Mouse (Mus musculus) heart, embryonic 14.5 days (tissue): ENCODE results near the gene Umad1. TPM values are rescaled to one million over a fixed set of nuclear protein-coding genes. Genes with fewer than 3 reads are reported as not detected.

ENCODE experiments used
- ATAC-seq: fragments of 200-750 bp; cut with Nextera tagmentation; 2 replicates; pipeline ENCODE4 v1.8.0; 2017; ENCODE audit warnings: low read depth, moderate TSS enrichment; ENCODE audit not compliant: insufficient number of reproducible peaks, insufficient read depth, low FRiP score
- H3K27ac ChIP-seq, 2 experiments: fragments of 200-500 bp in 1 of 2; fragments of 300-500 bp in 1 of 2; sonication (generic) in 1 of 2; replicated peaks in 1 of 2; 2 replicates each; pipeline ENCODE4 v1.5.1; 2012 to 2014; ENCODE audit warnings: low read depth in 2 of 2, low read length in 2 of 2, control low read depth in 1 of 2, mild to moderate bottlenecking in 1 of 2, mixed read lengths in 1 of 2; ENCODE audit not compliant: control insufficient read depth in 1 of 2, insufficient read depth in 1 of 2
- H3K27me3 ChIP-seq: fragments of 300-500 bp; sonication (generic); 2 replicates; pipeline ENCODE4 v1.6.1; 2014; ENCODE audit warnings: mild to moderate bottlenecking, low read length, control low read depth; ENCODE audit not compliant: control insufficient read depth, insufficient read depth
- H3K36me3 ChIP-seq: fragments of 300-500 bp; sonication (generic); 2 replicates; pipeline ENCODE4 v1.6.1; 2014; ENCODE audit warnings: mild to moderate bottlenecking, control low read depth, low read length, mixed read lengths; ENCODE audit not compliant: control insufficient read depth, insufficient read depth
- H3K4me1 ChIP-seq, 2 experiments: fragments of 200-500 bp in 1 of 2; fragments of 300-500 bp in 1 of 2; sonication (generic) in 1 of 2; 2 replicates each; pipeline ENCODE4 v1.6.1; 2012 to 2014; ENCODE audit warnings: low read length in 2 of 2, control low read depth in 1 of 2, mixed read lengths in 1 of 2; ENCODE audit not compliant: control insufficient read depth in 2 of 2, insufficient read depth in 2 of 2
- H3K4me2 ChIP-seq: fragments of 300-500 bp; sonication (generic); 2 replicates; pipeline ENCODE4 v1.6.1; 2014; ENCODE audit warnings: mild to moderate bottlenecking, low read length
- H3K4me3 ChIP-seq, 2 experiments: fragments of 200-500 bp in 1 of 2; fragments of 300-500 bp in 1 of 2; sonication (generic) in 1 of 2; 2 replicates each; pipeline ENCODE4 v1.5.1; 2012 to 2014; ENCODE audit warnings: low read length in 2 of 2, mild to moderate bottlenecking in 2 of 2, control low read depth in 1 of 2, low read depth in 1 of 2, moderate library complexity in 1 of 2; ENCODE audit not compliant: control insufficient read depth in 1 of 2, insufficient read depth in 1 of 2
- H3K9ac ChIP-seq: fragments of 300-500 bp; sonication (generic); 2 replicates; pipeline ENCODE4 v1.6.1; 2014; ENCODE audit warnings: mild to moderate bottlenecking, low read length
- H3K9me3 ChIP-seq: fragments of 300-500 bp; sonication (generic); 2 replicates; pipeline ENCODE4 v1.6.1; 2016; ENCODE audit warnings: low read length, control low read depth; ENCODE audit not compliant: control insufficient read depth
- WGBS: fragments of 180-500 bp; shearing (Covaris S2); extraction: QIAGEN DNeasy Blood & Tissue Kit; methylation state at CpG from one replicate; pipeline ENCODE4 v1.1.7; 2014; 5-methylcytosine and 5-hydroxymethylcytosine counted together
- polyA plus RNA-seq: library from polyadenylated mRNA; unstranded; fragments of >200 nt; fragmentation: Nextera tagmentation; extraction: Ambion mirVana; gene quantifications from 2 replicates; pipeline ENCODE4 v1.2.1, GENCODE M21; 2014

Umad1 gene
- polyA plus RNA-seq, 1 experiment from 2014 or later, result 26.3 TPM

- Histone ChIP-seq H3K4me2 (no peak overlapping the region), H3K4me3 (no peak overlapping the region), H3K9me3 (no peaks in the 10 kb centered on the region), H3K27ac (no peak overlapping the region), H3K27me3 (no peaks in the 10 kb centered on the region), H3K4me1 (no peaks in the 10 kb centered on the region), H3K36me3 (peaks cover 12% of the 10 kb centered on the region), H3K9ac (no peak overlapping the region)
- ATAC-seq, result no peak
- 90% methylated on average over 3 of the region's 3 CpGs for WGBS
These were observed 12.0 kb downstream of the Umad1 start for GRCm38 (mm10) chr6:8271047-8271446.

GRCm38 (mm10) chr6:8274387-8275054 lies 15.4 kb downstream of the Umad1 start:
- no peaks in the 10 kb centered on the region for H3K27me3 ChIP-seq
- 0 out of 2 replicates have a peak overlapping the region, but pooled peaks have one; percentile 29 for H3K4me2 ChIP-seq
- H3K36me3 ChIP-seq, result peaks cover 12% of the 10 kb centered on the region
- no peak overlapping the region for H3K27ac ChIP-seq
- WGBS, result 35% methylated on average over 6 of the region's 6 CpGs
- H3K9ac ChIP-seq, result no peak overlapping the region
- ATAC-seq, result no peak
- no peak overlapping the region for H3K4me3 ChIP-seq
- H3K4me1 ChIP-seq, result peaks cover 0 to 3% of the 10 kb centered on the region in 2 experiments; a peak in 2 of 4 replicates
- no peaks in the 10 kb centered on the region for H3K9me3 ChIP-seq

GRCm38 (mm10) chr6:8275098-8275497 lies 16.0 kb downstream of the Umad1 start:
- Histone ChIP-seq H3K9me3 (no peaks in the 10 kb centered on the region), H3K27me3 (no peaks in the 10 kb centered on the region), H3K9ac (no peak overlapping the region), H3K4me1 (peaks cover 0 to 3% of the 10 kb centered on the region in 2 experiments; a peak in 2 of 4 replicates), H3K27ac (no peak overlapping the region), H3K4me3 (no peak overlapping the region), H3K36me3 (peaks cover 12% of the 10 kb centered on the region), H3K4me2 (no peak overlapping the region)
- no peak for ATAC-seq
- 2% methylated on average over 1 of the region's 1 CpGs for WGBS

DNA sequence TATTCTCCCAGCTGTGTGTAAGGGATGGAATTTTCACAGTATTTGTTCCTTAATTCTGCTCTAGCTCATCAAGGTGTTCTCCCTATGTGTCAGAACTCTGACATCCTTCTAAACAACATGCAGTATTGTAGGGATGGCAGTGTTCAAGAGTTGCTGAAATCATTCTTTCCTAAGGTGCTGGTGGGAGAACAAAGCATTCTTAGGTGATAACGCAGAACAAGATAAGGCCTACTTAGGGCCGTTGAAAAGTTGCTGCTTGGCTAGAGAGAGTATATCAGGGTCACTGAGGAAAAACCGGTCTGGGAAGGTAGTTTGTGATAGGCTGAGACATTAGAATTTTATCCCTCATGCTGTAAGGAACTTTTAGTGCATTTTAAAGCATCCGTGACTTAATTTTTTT lies 17.3 kb downstream of the Umad1 start:
- Histone ChIP-seq H3K27ac (no peak overlapping the region), H3K4me3 (no peak overlapping the region), H3K9me3 (no peaks in the 10 kb centered on the region), H3K36me3 (peaks cover 3% of the 10 kb centered on the region), H3K4me1 (peaks cover 0 to 3% of the 10 kb centered on the region in 2 experiments; a peak in 2 of 4 replicates), H3K4me2 (no peak overlapping the region), H3K27me3 (no peaks in the 10 kb centered on the region), H3K9ac (no peak overlapping the region)
- ATAC-seq, result no peak
- 18% methylated on average over 4 of the region's 4 CpGs for WGBS

- no peak for ATAC-seq
- H3K27ac ChIP-seq, result no peak overlapping the region
- H3K27me3 ChIP-seq, result no peaks in the 10 kb centered on the region
- WGBS, result 79% methylated on average over 5 of the region's 5 CpGs
- no peak overlapping the region for H3K4me3 ChIP-seq
- no peak overlapping the region for H3K9ac ChIP-seq
- H3K36me3 ChIP-seq, result no peaks in the 10 kb centered on the region
- H3K9me3 ChIP-seq, result no peaks in the 10 kb centered on the region
- peaks cover 0 to 3% of the 10 kb centered on the region in 2 experiments; a peak in 2 of 4 replicates for H3K4me1 ChIP-seq
- H3K4me2 ChIP-seq, result no peak overlapping the region
These were observed 19.4 kb downstream of the Umad1 start for GRCm38 (mm10) chr6:8278426-8279002.

- H3K4me2 ChIP-seq, result no peak overlapping the region
- ATAC-seq, result no peak
- no peak overlapping the region for H3K27ac ChIP-seq
- no peak overlapping the region for H3K4me3 ChIP-seq
- H3K9ac ChIP-seq, result no peak overlapping the region
- no peaks in the 10 kb centered on the region for H3K4me1 ChIP-seq
- H3K9me3 ChIP-seq, result no peaks in the 10 kb centered on the region
- 73% methylated on average over 4 of the region's 4 CpGs for WGBS
- no peaks in the 10 kb centered on the region for H3K36me3 ChIP-seq
- no peaks in the 10 kb centered on the region for H3K27me3 ChIP-seq
These were observed 24.2 kb downstream of the Umad1 start for GRCm38 (mm10) chr6:8283255-8283654.

DNA sequence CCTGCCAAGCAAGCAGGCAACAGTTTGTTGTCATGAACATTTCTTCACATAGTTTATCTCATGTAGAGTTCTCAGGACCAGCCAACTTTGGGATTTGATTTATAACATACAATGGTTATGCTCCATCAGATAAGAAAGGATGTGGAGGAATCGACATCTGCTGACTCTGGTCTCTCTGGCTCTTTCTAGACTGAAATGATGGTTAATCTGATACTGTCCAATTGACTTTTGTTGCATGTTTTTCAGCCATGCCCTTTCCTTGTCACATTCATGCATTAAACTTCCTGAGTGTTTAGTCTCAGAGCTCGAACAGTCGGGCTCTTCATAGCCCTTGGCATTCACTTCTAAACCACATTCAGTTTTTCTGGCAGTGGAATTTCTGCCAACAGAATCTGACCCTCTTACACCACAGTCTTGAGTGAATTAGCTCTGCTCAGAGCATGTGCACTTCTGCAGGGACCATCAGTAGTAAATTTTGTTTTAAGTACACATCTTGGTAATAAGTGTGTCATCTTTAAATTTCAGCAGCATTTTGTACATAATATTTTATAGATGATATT lies 26.4 kb downstream of the Umad1 start:
- H3K27ac ChIP-seq, result no peak overlapping the region
- no peak for ATAC-seq
- no peaks in the 10 kb centered on the region for H3K27me3 ChIP-seq
- H3K4me1 ChIP-seq, result no peaks in the 10 kb centered on the region
- 70% methylated on average over 3 of the region's 3 CpGs for WGBS
- no peaks in the 10 kb centered on the region for H3K36me3 ChIP-seq
- H3K9me3 ChIP-seq, result no peaks in the 10 kb centered on the region
- H3K4me2 ChIP-seq, result no peak overlapping the region
- H3K4me3 ChIP-seq, result no peak overlapping the region
- no peak overlapping the region for H3K9ac ChIP-seq
